Mouse (Mus musculus) MEL-GATA-1-ER (cell line): ENCODE measurements at regions not wholly inside any gene's neighbourhood (a gene's known extent, or its start where the extent isn't known, plus 50 kb on each side); places are given as distances from the start of the nearest gene placed in this dataset.

ENCODE experiments used
- DNase-seq: peaks from one replicate; pipeline ENCODE4 v3.0.0-alpha.2; 2012; ENCODE audit warnings: low read depth; ENCODE audit errors: extremely low read depth

DNA sequence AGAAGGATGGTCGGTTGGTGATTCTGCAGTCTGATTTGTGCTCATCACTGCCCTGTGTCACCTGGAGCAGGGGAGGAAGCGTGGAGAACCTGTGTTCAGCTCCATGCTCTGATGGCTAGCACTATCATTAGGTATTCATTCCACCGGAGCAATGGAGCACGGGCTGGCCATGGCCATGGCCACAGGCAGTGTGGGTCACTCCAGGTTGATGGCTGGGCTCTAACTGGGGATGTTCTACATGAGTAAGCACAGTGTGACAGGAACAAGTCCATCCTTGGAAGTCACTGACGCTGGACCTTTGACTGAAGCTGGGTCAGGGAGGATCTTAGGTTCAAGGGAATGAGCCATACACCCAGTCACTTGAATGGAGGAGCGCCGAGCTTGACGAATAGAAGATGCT lies 154.7 kb downstream of the Zfp281 start:
- DNase-seq = no peak

DNA sequence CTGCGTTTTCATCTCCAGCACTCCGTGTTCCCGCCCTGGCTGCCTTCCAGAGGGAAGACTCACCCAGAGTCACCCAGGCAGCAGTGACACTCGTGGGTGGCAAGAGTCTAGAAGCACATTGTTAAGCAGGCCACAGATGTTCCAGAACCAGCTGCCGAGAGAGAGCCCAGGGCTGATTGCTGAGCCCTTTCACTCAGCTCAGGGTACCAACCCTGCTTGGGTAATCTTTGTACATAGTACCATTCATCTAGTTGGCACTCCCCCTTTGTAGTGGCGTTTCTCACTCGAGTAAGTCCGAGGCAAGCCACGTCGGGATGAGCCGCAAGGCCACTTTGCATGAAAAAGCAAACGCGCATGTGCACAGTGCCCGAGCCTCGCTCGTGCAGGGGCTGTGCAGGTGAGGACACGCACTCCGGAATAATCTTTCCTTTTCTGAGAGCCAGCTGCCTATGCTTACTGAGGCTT lies 156.9 kb downstream of the Zfp281 start:
- DNase-seq = no peak

DNA sequence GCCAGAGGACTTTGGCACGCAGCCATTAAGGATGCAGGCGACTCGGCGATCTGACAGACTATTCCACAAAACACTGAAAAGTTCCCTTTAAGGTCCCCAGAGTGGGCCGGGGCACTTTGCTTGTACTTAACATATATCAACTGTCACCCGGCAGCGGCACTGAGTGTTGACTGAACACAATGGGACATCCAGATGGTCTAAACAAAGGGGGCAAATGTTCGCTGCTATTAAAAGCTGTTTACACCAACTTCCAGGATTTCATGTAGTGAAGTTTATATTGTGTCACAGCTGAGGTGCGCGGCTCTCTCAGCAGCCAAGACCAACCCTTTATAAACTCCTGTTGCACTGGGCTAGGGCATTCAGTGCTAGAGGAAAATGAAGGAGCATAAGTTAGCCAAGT lies 157.6 kb downstream of the Zfp281 start:
- DNase-seq = no peak

DNA sequence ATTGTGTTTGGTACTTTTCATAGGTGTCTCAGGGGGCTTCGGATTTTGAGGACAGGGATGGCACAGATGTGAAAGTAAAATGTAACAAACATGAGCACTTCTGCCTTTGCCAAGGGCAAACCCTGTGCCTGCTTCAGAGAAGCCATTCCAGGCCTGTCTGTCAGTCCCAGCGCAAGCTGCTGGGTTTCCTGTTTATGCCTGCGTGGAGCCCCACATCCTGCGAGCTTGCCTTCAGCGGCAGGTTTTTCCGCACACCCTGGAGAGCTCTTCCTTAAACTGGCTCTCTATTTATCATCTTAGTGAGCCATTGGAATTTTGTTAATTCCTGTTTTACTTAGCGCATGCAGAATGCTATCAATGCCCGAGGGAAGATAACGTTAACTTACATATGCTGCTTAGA lies 159.5 kb downstream of the Zfp281 start:
- DNase-seq = no peak

DNA sequence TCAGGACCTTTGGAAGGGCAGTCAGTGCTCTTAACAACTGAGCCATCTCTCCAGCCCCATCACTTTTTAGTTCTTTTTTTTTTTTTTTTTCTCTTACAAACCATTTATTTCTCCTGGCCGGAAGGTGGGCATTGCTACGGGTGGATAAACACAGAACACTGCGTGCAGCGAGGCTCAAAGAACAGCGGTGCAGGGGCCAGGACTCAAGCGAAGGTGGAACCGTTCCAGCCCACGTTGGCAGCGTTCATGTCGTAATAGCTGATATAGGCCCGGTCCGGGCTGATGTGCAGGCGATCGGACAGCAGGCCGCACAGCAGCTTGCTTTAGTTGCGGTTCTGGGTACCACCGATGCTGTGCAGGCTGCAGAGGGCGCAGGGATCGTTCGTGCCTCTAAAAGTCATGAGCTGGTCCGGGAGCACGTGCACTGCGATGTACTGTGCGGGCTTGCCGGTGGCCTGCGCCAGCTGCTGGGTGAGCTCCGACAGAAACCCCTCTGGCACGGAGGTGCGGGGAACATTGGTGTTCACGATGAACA lies 164.3 kb downstream of the Zfp281 start:
- DNase-seq = no peak

DNA sequence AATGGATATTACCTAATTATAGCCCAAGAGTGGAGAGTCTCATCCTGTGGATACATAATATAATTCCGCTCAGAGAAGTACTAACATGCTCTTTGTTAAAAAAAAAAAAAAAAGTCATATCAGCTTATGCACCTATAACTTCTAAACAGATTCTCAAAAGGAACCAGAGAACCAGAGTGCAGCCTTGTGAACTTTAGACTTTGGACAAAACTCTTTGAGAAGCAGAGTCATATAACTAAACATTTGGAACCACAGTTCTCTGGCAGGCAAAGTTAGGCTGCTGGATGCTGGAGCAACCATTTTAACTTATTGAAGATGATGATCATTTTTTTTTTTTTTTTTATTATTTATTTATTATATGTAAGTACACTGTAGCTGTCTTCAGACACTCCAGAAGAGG lies 166.9 kb downstream of the Zfp281 start:
- no peak for DNase-seq
